Mouse (Mus musculus) liver (tissue): Measurements from ENCODE around the gene Srsf5.

ENCODE experiments used
- DNase-seq: peaks from one replicate; pipeline ENCODE4 v3.0.0-alpha.2; 2020; ENCODE audit warnings: mixed read lengths

The Srsf5 gene

DNA sequence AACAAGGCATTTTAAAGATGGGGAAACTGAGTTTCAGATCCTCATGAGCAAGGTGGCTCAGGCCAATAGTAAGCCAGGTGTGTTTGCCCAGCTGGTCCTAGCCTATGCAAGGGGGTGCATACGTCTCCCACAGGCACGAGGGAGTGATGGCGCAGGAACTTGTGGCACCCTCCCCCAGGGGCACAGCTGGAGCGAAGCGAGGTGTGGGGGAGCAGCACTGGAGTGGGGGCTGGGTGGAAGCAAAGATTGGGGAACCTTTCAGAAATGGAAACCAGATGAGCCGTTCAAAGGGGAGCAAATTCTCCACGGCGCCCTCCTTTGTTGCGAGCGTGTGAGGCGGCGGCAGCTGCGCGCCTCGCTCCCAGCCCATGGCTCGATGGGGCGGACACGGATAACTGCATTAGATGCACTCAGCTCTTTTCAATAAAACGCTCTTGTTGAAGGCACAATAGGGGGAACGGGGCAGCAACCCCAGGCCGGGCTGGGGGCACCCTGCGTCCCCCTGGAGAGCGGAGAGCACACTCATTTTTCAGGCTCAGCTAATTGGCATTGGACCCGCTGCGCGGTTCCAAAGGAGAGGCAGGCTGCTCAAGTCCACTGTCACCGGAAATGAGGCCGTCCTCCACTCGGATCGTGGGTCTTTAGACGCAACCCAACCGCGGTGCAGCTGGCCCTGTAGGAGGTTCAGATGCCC, 53.4 kb downstream of the Srsf5 start:
- DNase-seq, result no peak
